Mouse (Mus musculus): ENCODE results near the gene Hlcs.

Gene Hlcs

DNA sequence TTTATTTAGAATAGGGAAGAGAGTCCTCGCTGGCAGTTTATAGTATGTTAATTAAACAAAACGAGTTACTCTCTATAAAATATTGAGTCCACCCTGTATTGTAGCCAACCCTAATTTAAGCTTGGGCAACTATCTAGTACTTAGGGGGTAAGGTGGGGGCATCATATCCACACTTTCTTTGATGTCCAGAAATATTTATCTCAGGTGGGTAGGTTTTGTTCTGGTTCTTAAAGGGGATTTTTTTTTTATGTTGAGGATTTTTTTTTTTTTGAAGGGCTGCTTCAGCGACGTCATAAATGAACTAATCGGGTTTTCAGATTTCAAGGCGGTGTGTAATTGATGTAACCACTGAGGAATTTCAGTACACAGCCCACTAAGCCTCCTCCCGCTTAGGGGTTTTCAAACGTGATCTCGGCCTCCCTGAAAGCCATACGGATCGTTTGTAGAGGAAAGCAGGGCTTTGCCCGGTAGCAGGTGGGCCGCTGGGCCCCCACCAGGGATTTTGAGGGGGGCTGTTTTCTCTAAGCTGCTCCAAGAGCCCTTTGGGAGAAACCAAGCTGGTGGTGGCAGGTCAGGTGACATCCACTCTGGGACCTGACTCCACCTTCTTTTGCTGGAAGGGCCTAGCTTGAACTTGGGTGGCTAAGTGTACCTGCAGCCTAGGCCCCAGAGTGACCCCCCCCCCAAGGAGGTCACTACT is 233.4 kb downstream of the Hlcs start:
- DNase-seq (ENCODE audit: low read depth, low spot score) = no peak

GRCm38 (mm10) chr16:94079075-94079855 is 234.1 kb downstream of the Hlcs start:
- no peak for DNase-seq (ENCODE audit: low read depth, low spot score)

All from retina, adult 2 months (tissue).